Mouse (Mus musculus): ENCODE results near the gene Tmc3.

Tmc3 gene

GRCm38 (mm10) chr7:83584639-83585471 is at the start of gene Tmc3:
Tmc3 (plus strand) TSS chr7:83584927.
- DNase-seq (ENCODE audit: low spot score) = no peak

- DNase-seq (ENCODE audit: low spot score) = no peak
These were observed 43.1 kb upstream of the Tmc3 start for GRCm38 (mm10) chr7:83541536-83542169.

- DNase-seq (ENCODE audit: low spot score) = no peak
These were observed 35.9 kb upstream of the Tmc3 start for GRCm38 (mm10) chr7:83548686-83549352.

GRCm38 (mm10) chr7:83549353-83549774 is 35.4 kb upstream of the Tmc3 start:
- no peak for DNase-seq (ENCODE audit: low spot score)

- peak; percentile 5 for DNase-seq (ENCODE audit: low spot score)
These were observed 34.7 kb upstream of the Tmc3 start for GRCm38 (mm10) chr7:83549951-83550407.

- DNase-seq (ENCODE audit: low spot score) = no peak
These were observed 30.2 kb upstream of the Tmc3 start for GRCm38 (mm10) chr7:83554477-83554876.

GRCm38 (mm10) chr7:83556488-83556887 is 28.2 kb upstream of the Tmc3 start:
- DNase-seq (ENCODE audit: low spot score) = no peak

GRCm38 (mm10) chr7:83558741-83559280 is 25.9 kb upstream of the Tmc3 start:
- DNase-seq (ENCODE audit: low spot score) = no peak

GRCm38 (mm10) chr7:83559495-83559894 is 25.2 kb upstream of the Tmc3 start:
- DNase-seq (ENCODE audit: low spot score) = no peak

- DNase-seq (ENCODE audit: low spot score) = no peak
These were observed 22.9 kb upstream of the Tmc3 start for GRCm38 (mm10) chr7:83561849-83562248.

- DNase-seq (ENCODE audit: low spot score) = no peak
These were observed 20.0 kb upstream of the Tmc3 start for GRCm38 (mm10) chr7:83564635-83565291.

- peak; percentile 3 for DNase-seq (ENCODE audit: low spot score)
These were observed 18.8 kb upstream of the Tmc3 start for GRCm38 (mm10) chr7:83565976-83566375.

GRCm38 (mm10) chr7:83567841-83568500 is 16.8 kb upstream of the Tmc3 start:
- peak; percentile 23 for DNase-seq (ENCODE audit: low spot score)

GRCm38 (mm10) chr7:83568815-83569214 is 15.9 kb upstream of the Tmc3 start:
- no peak for DNase-seq (ENCODE audit: low spot score)

- no peak for DNase-seq (ENCODE audit: low spot score)
These were observed 15.3 kb upstream of the Tmc3 start for GRCm38 (mm10) chr7:83569436-83569835.

- DNase-seq (ENCODE audit: low spot score) = no peak
These were observed 13.7 kb upstream of the Tmc3 start for GRCm38 (mm10) chr7:83571077-83571476.

- no peak for DNase-seq (ENCODE audit: low spot score)
These were observed 12.8 kb upstream of the Tmc3 start for GRCm38 (mm10) chr7:83571901-83572300.

GRCm38 (mm10) chr7:83572451-83572850 is 12.3 kb upstream of the Tmc3 start:
- DNase-seq (ENCODE audit: low spot score) = no peak

GRCm38 (mm10) chr7:83580946-83581345 is 3.8 kb upstream of the Tmc3 start:
- no peak for DNase-seq (ENCODE audit: low spot score)

- DNase-seq (ENCODE audit: low spot score) = no peak
These were observed 9.3 kb downstream of the Tmc3 start for GRCm38 (mm10) chr7:83594056-83594455.

- no peak for DNase-seq (ENCODE audit: low spot score)
These were observed 12.3 kb downstream of the Tmc3 start for GRCm38 (mm10) chr7:83597063-83597462.

All from yolk sac, embryonic 10.5 days (tissue).